12 mouse cellular contexts compared by ENCODE assay signal in the genomic region with DNA sequence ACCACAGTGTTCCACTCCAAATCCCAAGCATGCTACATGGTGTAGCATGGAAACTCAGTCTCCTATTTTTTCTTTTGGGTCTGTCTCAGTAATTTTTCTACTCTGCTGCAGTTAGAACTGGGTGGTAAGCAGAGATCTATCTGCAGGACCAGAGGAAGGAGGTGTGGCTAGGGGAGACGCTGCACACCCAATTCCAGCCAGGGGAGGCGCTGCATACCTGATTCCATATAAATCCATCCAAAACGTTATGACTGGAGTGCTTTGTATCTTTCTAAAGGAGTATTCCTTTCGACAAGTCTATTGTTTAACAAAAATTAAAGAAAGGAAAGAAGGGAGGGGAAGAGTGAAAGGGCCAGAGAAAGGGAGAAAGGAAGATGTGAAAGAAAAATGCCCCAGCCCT.
A peak's percentile ranks its signal among the peaks of the same experiment; 100 is the strongest.
DNase-seq lines count a peak whose midpoint lies in the region; ATAC-seq and TF ChIP-seq lines count a peak whose summit lies in the region.
"Had no signal": no experiment of that assay in that cellular context is flagged by ENCODE, and none has a peak within 500 bp of the region (broad histone marks: within the 10 kb centered on the region; RNA-seq: fewer than 3 reads in every experiment).

No protein-coding gene starts in this region.

- H3K27me3 ChIP-seq in intestine, postnatal 0 days (replicated peaks; ENCODE audit: control insufficient read depth, insufficient read depth, low read length) = no peaks in the 10 kb centered on the region
- no peaks in the 10 kb centered on the region for H3K27me3 ChIP-seq in intestine, embryonic 16.5 days (replicated peaks; ENCODE audit: control insufficient read depth, insufficient read depth, low read length)
- H3K27me3 ChIP-seq: embryonic facial prominence, embryonic 12.5 days; heart, embryonic 12.5 days had no signal

- no peak for ATAC-seq in intestine, postnatal 0 days
- no peak for ATAC-seq in intestine, embryonic 16.5 days
- ATAC-seq: midbrain, embryonic 16.5 days had no signal

- H3K27ac ChIP-seq in intestine, postnatal 0 days (ENCODE audit: low read depth, low read length) = no peak overlapping the region
- no peak overlapping the region for H3K27ac ChIP-seq in intestine, embryonic 16.5 days (ENCODE audit: low read length)
- H3K27ac ChIP-seq in embryonic fibroblast, embryonic 13.5 days (ENCODE audit: insufficient read depth, low read length) = no peak overlapping the region

- no peaks in the 10 kb centered on the region for H3K36me3 ChIP-seq in intestine, postnatal 0 days (ENCODE audit: control insufficient read depth, insufficient read depth)
- H3K36me3 ChIP-seq in intestine, embryonic 16.5 days (ENCODE audit: control insufficient read depth, insufficient read depth, low read length) = no peaks in the 10 kb centered on the region
- H3K36me3 ChIP-seq: embryonic facial prominence, embryonic 12.5 days; heart, embryonic 12.5 days had no signal

- H3K4me3 ChIP-seq in intestine, postnatal 0 days (ENCODE audit: low read depth, low read length) = no peak overlapping the region
- no peak overlapping the region for H3K4me3 ChIP-seq in intestine, embryonic 16.5 days (ENCODE audit: low read length)
- H3K4me3 ChIP-seq in embryonic fibroblast, embryonic 13.5 days (ENCODE audit: insufficient read depth, low read length) = no peak overlapping the region
- H3K4me3 ChIP-seq: embryonic facial prominence, embryonic 12.5 days; heart, embryonic 12.5 days had no signal

- no peak overlapping the region for H3K4me2 ChIP-seq in intestine, postnatal 0 days (replicated peaks; ENCODE audit: low read depth)
- H3K4me2 ChIP-seq in intestine, embryonic 16.5 days (ENCODE audit: low read depth, low read length) = no peak overlapping the region
- H3K4me2 ChIP-seq: embryonic facial prominence, embryonic 12.5 days; heart, embryonic 12.5 days had no signal

- no peak overlapping the region for H3K9ac ChIP-seq in intestine, postnatal 0 days (ENCODE audit: low read depth, low read length)
- H3K9ac ChIP-seq in intestine, embryonic 16.5 days (ENCODE audit: low read depth, low read length) = no peak overlapping the region
- H3K9ac ChIP-seq: embryonic facial prominence, embryonic 12.5 days; heart, embryonic 12.5 days had no signal

- H3K4me1 ChIP-seq in intestine, postnatal 0 days (replicated peaks; ENCODE audit: control insufficient read depth, insufficient read depth, low read length) = no peaks in the 10 kb centered on the region; the same call in 1 of the 2 replicates
- no peaks in the 10 kb centered on the region for H3K4me1 ChIP-seq in intestine, embryonic 16.5 days (ENCODE audit: control insufficient read depth, insufficient read depth, low read length)
- no peaks in the 10 kb centered on the region for H3K4me1 ChIP-seq in embryonic fibroblast, embryonic 13.5 days (ENCODE audit: control insufficient read depth, insufficient read depth, low read length)

- TF ChIP-seq CTCF in intestine, postnatal 0 days (IDR thresholded peaks at IDR 0.05; ENCODE audit: low read depth) = peak; percentile 55
- TF ChIP-seq CTCF in embryonic fibroblast, embryonic 13.5 days (IDR thresholded peaks at IDR 0.05; ENCODE audit: borderline replicate concordance, insufficient read depth, low read length) = peak; percentile 4; the same call in 1 of the 2 replicates

- WGBS in intestine, postnatal 0 days = 41% methylated on average over 4 of the region's 4 CpGs
- 40% methylated on average over 4 of the region's 4 CpGs for WGBS in intestine, embryonic 16.5 days

- TF ChIP-seq POLR2A in embryonic fibroblast, embryonic 13.5 days (IDR thresholded peaks at IDR 0.05; ENCODE audit: low read depth, low read length) = no peak

- DNase-seq in adrenal gland, postnatal 10 days = peak; percentile 24
- no peak for DNase-seq in adrenal gland, adult 18-20 months (ENCODE audit: low spot score in 2 of 2)
- peak; percentile 46 for DNase-seq in retina, embryonic 14.5 days (ENCODE audit: low spot score)
- DNase-seq in retina, postnatal 1 day = no peak
- DNase-seq in kidney, adult 9 months = no peak
- DNase-seq: layer of hippocampus, postnatal 36 days had no signal

- no peaks in the 10 kb centered on the region for H3K9me3 ChIP-seq in intestine, postnatal 0 days (ENCODE audit: control insufficient read depth)
- H3K9me3 ChIP-seq in intestine, embryonic 16.5 days (ENCODE audit: control insufficient read depth, low read length) = no peaks in the 10 kb centered on the region
- H3K9me3 ChIP-seq: embryonic facial prominence, embryonic 12.5 days; heart, embryonic 12.5 days had no signal

Comparison
In these comparisons a context has a peak if more than half of its experiments do, and no peak if none do; other contexts are left out.
1. DNase-seq: peak in adrenal gland, postnatal 10 days (single experiment) and retina, embryonic 14.5 days (single experiment); none in adrenal gland, adult 18-20 months (0 of 2), retina, postnatal 1 day (single experiment) and kidney, adult 9 months (single experiment).